Mouse (Mus musculus) layer of hippocampus, postnatal 36 days (tissue): Measurements from ENCODE around the gene Pcsk6. TPM values are rescaled to one million over a fixed set of nuclear protein-coding genes. Genes with fewer than 3 reads are reported as not detected.
A peak's percentile ranks its signal among the peaks of the same experiment; 100 is the strongest.

Experiments
- DNase-seq, 2 experiments: peaks; one replicate each; pipeline ENCODE4 v3.0.0; 2022
- total RNA-seq, 2 experiments: library from RNA; stranded (reverse); gene quantifications; 2 replicates each; pipeline ENCODE4 v1.2.3; 2021

Gene Pcsk6
- total RNA-seq, 2 experiments from 2014 or later = 12.5 to 14.8 TPM

DNA sequence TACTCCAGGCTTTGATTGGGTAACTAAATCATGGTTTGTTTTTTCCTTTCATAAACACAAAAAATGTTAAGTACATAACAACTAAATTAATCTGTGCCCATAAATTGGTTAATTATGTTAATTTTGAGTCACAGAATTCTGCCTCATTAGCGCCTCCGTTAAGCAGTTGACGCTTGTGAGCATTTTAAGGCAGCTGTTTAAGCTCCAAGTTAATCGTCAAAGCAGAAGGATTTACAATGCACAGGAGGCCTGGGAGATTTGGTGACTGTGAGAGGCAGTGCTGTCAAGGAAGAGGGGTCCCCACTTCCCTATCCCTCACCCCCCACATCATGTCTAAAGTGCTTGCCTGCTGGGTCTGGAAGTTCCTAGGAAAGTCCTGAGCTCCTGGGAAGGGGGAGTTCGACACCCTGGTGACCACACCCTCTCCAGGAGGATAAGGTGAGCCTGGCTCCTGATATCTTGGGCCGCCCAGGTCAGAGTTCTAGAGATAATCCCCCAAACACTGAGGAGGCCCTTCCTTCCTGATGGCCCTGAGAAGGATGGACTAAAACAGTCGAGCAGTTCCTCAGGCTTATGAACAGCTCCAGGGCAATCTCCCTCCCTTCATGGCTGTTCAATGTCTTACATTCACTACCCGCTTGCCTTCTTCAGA is 83.9 kb downstream of the Pcsk6 start:
- DNase-seq = no peak

DNA sequence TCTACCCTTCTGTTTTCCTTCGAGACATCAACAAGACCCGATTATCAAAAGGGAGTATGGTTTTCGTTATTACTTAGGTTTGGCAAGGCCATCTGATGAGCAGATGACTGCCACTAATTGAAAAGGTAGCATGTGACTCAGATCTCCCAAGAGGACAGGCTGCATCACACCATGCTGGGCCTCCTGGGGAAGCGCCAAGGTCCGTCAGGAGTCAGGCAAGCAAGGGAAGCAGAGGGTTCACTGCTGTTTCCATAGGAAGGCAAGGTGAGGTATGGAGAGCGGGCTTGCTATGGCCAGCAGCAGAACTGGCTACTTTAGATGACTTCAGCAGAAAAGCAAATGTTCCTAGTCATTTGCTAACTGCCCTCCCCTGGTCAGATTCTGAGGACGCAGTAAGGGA is 84.9 kb downstream of the Pcsk6 start:
- no peak for DNase-seq

DNA sequence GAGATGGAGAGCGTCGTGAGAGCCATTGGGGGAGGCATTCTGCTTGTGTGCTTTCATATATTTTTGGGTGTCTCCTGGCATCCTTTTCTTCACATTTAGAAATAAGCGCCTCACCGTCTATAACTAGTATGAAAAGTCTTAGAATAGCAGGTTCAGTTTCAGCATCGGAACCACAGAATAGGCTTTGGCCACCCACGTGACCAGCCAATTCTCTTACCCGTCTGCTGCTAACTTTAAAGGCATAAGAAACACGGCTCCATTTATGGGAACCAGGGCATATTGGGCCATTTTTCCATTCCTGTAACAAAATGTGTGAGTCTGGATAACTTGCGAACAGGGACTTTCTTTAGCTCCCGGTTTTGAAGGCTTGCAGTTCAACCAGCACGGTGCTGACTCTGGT is 87.4 kb downstream of the Pcsk6 start:
- no peak for DNase-seq

DNA sequence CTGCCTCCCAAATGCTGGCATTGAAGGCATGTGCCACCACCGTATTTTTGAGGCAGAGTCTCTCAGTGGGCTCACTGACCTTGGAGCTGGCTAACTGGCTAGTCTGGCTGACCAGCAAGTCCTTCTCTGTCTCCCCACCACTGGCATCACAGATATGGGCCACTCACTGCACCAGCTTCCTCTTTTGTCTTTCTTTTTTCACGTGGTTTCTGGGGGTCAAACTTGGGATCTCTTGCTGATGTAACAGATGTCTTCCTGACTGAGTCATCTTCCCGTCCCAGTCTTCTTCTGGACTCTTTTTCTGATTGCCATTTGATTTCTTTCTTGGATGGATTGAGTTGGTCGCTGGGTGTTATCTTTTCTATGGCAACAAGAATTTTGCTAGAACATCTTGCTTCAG is 93.0 kb downstream of the Pcsk6 start:
- DNase-seq = no peak

DNA sequence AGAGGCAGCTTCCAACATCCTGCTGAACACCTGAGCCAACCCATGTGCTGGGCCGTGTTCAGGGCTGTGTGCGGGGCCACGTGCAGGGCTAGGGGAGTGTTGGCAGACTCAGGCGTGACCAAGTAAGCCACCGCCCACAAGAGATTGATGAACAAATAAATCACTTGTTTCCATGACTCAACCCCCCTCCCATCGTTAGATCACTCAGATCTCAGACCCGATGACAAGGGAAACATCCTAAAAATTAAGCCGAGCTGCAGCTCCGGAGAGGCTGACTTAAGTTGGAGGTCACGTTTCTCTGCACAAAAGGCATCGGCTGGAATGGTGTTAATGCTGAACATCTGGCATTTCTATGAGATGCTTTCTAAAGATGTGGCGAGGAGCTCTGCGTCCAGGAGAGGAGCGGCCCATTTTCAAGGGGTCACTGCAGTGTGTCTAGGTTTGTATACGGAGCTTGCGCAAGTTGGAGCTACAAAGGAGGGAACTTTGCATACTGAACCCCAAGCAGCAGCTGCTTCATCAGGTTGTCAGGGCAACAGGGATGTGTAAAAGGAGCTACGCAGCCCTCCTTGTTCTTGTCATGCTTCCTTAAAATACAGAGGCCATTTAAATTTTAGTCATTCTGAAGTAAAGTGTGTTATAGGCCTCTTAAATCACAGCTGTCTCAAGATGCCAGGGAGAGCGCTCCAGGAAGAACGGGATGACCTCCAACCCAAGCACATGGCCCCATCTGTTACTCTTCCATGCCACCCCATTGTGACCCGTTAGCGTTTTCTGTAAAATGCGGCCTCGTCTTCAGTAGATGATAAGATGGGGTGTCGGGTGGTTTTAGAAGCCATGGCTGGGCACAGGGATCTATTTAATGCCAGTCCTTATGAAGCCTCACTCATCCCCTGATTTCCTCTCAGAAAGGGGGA is 94.0 kb downstream of the Pcsk6 start:
- peak; percentile 7 to 16 for DNase-seq

DNA sequence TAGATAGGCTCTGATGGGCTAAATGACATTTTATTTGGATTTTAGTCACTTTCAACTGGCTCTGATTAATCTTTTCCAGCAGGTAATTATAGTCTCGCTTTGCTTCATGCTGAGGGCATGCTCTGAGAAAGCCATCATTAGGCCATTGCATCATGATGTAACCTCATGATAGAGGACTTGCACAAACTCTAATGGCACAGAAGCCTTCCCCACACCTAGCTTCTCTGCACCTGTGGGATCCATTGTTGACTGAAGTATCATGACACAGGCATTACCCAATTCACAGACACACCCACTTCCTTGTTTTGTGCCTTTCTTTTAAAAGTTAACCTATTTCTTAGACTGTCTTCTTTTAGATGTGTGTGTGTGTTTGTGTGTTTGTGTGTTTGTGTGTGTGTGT is 95.7 kb downstream of the Pcsk6 start:
- DNase-seq = no peak

DNA sequence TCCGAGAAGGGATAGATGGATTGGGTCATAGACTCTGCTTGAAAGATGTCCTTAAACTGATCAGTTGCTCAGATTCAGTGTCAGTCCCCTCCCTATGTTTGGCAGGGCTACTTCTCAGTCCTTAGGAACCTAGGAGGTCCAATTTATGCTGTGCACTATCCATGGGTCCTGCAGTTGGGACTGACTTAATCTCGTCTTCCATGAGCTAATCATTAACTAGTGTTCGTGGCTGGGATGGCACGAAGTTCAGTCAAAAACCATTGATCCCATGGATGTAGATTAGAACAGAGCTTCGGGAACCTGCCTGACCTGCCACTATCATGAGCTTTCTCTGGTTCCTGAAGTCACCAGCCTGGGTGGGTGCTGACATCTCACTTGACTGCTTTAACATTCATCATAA is 96.6 kb downstream of the Pcsk6 start:
- DNase-seq = no peak

DNA sequence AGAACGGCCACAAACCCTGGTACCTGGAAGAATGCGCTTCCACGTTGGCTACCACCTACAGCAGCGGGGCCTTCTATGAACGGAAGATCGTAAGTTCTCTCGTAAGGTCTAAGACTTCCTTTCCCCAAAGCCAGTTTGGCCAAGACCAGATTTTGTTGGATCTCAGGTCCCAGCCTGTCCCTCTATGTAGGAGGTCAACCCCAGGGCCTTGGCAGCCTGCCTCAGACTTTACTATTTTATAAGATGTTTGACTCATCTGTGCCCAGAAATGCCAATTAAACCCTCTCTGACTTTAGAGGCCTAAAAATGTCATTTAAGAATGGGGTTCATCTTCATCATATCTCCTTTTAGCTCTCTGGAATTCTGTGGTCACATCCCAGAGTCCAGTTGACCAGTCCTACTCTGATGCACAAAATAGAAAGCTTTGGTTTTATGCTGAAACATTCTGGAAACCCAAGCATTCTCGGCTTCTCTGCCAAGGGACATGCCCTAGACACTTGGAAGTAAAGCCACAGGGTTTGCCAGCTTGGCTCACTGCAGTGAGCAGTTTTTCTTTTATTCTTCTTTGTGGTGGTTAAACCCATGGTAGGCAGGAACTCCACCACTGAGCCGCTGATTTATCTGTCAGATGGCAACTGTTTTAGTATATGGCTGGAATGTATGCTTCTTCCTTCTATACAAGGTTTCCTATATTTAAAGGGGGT is 97.8 kb downstream of the Pcsk6 start:
- no peak for DNase-seq

DNA sequence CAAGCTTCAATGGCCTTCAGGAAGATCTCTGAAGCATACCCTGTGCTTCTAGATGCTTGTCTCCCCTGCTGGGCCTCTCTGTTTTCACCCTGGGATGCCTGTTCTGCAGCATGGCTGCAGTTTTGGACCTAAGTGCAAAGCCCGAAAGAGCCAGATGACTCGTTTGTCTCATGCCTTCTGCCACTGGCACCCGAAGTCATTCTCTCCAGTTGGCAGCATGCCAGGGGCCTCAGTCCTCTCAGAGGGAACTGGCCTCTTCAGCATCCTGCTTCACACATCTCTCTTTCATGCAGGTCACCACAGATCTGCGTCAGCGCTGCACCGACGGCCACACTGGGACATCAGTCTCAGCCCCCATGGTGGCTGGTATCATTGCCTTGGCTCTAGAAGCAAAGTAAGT is 101.1 kb downstream of the Pcsk6 start:
- no peak for DNase-seq

DNA sequence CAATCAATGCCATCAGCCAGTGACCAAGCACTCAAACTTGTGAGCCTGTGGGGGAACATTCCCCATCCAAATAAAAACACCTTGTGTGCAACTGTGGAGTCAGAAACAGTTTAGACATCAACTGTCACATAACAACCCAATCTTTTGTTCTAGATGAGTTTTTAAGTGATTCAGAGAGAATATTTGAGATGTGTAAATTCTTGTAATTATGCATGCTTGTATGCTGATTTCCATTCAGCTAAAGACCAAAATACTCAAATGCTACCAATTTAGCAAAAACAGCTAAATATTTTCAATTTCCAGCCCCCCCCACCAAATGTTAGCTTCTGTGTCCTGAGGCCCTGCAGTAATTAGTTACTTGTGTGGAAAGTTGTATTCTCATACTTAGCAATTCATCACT is 102.9 kb downstream of the Pcsk6 start:
- no peak for DNase-seq

DNA sequence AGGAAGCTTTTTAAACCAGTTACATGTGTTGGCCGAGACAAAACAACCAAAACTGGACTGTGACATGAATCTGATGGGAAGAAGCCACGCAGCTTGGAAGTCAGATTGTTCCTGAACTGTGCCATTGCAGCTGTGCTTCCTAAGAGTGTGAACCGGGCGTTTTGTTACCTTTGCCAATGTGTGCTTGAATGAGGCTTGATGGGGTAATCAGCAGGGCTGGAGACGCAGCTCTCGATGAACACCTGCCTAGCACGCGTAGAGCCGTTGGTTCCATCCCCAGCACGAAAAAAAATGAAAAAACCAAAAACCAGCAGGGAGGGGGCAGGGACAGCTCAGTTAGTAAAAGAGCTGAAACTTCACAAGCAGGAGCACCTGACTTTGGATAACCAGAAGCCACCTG is 109.8 kb downstream of the Pcsk6 start:
- no peak for DNase-seq

DNA sequence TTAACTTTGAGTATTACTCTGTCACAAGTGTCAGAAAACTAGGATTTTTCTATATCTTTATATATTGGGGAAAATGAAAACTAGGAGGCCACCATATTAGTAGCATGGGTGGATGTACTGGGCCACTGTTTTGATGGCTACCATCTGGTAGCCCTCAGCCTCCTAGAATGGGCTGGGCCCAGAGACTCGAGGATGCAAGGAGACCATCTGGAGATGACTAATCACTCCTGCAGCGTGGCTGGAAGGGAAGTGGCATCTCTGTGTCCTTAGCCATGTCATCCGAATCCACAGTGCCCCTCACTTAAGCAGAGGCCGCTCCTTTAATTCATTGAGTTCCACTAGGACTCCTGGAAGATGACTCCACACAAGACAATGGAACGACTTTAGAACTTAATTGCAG is 115.8 kb downstream of the Pcsk6 start:
- DNase-seq = no peak

DNA sequence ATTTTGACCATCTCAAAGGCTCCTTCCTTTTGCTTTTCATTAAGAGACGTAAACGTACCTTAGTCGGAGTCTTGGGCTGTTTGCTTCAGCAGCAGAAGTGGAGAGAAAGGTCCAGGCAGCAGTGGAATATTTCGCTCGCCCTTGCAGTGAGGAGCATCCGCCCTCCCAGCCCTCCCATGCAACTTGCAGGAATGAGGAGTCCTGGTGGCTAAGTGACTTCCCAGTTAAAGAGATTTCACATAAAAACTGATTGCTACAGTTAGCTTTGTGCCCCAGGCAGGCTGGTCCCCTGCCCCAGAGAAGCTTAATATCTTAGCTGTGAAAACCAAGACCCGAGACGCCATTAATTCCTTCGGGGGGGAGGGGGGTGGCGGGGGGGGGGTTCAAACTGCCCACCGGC is 116.4 kb downstream of the Pcsk6 start:
- DNase-seq = no peak

DNA sequence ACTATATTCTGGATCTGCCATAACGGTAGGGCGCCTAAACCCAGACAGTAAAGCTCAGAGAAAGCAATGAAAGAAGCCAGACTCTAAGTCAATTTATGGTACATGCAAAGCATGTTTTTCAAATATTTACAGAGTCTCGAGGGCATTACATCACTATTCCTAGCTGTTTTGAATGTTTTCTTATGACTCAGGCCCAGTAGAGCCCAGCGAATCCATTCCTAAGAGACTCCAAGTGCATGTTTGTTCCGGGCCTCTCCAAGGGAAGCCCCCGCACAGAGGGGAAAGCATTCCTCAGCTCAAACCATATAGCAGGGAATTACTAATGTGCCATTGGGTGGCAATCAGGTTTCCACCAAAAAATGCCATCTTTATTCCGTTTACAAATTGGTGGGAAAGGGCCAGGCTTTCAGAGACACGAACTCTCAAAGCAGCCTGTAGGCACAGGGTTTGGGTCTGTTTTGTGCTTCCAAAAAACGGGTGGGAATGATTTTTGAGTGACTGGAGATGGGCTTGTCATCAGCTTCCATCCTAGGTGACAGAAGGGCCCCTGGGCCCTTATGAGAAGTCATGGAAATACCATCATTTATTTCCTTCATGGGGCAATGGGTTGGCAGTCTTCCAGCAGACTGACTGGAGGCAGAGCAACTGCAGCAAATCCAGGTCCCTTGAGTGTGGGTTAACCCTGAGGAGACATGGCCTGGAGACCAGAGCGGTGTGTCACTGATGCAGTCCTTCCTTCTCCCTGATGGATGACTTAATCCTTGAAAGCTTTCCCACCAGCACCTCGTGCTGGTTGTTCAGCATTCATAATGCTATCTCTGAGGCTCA is 117.7 kb downstream of the Pcsk6 start:
- DNase-seq = no peak

DNA sequence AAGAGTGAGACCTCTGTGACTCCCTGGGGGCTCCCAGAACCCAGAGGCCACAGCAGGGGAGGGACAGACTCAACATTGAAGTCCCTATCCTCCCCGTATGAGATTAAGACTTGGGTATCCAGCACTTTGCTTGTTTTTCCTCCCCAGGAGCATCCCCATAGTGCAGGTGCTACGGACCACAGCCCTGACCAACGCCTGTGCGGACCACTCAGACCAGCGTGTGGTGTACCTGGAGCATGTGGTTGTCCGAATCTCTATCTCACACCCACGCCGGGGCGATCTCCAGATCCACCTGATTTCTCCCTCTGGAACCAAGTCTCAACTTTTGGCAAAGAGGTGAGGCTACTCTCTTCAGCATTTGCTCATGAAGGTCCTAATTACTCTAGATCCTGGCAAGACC is 118.5 kb downstream of the Pcsk6 start:
- no peak for DNase-seq

DNA sequence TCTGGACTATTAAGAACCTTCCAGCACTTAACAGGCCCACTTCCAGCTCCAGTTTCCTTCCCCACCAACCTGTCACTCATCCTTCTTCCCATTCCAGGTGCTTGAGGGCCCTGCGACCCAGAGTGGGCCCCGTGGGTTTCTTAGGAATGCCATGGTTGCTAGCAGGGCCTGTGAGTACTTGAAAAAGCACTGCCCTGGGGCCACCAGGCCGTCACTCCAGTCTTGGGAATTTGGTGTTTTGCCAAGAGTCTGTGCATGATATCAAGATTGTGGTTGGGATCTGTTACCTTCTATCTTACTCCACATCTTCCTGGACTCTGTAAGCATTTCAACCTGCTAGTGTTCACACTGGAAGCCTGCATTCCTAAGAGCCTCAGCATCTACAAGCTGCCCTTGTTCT is 120.5 kb downstream of the Pcsk6 start:
- DNase-seq = no peak

DNA sequence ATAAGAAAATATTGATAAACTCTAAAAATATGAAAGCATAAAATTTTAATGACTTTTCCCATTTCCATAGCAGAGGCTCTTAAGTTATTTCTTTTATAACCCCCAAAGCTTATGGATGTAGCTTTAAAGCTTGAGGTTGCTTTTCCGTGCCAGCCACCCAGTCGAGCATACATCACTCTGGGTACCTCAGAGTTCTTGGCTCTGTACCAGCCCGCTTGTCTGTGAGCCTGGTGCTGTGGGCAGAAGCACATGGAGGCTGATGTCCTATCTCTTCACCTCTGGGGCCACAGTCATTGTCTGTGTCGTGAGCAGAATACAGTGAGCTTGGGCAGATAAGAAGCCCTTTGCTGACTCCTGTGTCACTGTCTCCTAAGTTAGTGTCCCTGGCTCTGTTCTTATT is 126.7 kb downstream of the Pcsk6 start:
- no peak for DNase-seq

DNA sequence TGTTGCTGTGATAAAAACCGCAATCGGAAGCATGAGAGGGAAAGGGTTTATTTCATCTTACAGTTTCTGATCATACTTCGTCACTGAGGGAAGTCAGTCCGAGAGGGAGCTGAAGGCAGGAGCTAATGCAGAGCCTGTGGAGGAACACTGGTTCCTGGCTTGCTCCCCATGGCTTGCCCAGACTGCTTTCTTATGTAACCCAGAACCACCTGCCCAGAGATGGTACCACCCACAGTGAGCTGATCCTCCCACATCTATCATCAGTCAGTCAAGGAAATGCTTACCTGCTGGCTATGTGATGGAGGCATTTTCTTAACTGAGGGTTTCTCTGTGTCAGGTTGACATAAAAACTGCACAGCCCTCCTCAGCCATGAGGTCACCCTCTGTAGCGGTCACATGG is 127.2 kb downstream of the Pcsk6 start:
- no peak for DNase-seq

DNA sequence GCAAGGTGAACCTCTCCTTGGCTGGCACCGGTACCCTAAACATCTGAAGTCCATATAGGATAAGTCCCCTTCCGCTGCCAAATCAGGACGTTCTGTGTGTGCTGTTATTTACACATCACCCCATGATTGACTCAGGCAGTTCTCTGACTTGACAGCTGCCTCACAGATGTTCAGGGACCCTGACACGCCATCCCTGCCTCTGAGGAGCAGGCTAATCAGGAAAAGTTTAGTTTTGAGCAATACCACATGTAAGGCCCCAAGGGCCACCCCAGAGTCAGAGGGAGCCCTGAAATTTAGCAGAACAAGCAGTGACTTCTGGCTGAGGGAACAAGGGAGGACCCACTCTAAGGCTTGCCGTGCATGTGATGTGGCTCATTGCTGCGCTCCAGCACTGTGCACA is 130.8 kb downstream of the Pcsk6 start:
- DNase-seq = no peak

DNA sequence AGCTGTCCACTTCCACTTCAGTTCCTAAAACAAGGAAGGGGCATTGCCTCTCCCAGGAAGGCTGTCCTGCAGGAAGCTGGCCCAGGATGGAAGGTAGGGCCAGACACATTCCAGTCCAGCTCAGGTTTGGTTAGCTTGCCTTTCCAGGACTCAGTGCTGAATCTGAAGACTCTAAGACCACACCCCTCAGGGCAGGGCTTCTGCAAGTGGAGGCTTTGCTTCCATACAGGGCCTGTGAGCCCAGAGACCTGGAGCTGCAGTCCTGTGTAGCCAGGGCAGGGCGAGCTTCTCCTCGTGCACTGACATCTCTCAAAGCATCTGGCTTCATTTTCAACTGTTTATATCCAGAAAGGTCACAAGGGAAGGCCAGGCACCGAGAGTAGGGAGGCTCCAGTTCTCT is 131.9 kb downstream of the Pcsk6 start:
- DNase-seq = no peak

DNA sequence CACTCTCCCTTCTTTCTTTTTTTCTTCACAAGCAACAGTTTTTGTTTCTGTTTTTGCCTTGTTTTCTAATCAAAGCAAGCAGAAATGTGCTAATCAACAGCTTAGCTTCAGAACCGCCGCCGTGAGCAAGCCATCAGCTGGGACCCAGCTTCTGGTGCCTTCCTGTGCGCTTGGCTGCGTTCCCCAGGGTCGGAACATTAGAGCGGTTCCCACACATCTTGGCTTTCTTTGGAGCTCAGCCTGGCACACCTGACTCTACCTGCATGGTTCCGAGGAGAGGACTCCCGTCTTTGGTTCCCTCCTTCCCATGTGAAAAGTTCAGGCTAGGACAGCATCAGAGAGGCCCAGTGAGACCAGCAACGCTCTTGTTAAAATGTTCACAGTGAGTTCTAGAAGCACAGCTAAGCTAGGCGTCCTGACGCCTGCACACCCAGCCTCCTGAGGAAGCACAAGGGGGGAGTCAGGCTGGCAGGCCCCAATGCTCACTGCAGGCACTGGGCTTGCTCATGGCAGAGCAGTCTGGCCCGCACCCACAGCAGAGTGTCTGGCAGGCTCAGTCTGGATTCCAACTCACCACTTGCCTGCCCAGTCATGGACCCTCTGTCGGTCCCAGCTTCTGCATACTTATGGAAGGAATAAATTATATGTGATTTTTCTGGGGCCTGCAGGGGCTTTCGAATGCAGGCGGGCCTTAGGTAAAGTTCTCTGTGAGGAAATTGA is 139.7 kb downstream of the Pcsk6 start:
- DNase-seq = no peak

DNA sequence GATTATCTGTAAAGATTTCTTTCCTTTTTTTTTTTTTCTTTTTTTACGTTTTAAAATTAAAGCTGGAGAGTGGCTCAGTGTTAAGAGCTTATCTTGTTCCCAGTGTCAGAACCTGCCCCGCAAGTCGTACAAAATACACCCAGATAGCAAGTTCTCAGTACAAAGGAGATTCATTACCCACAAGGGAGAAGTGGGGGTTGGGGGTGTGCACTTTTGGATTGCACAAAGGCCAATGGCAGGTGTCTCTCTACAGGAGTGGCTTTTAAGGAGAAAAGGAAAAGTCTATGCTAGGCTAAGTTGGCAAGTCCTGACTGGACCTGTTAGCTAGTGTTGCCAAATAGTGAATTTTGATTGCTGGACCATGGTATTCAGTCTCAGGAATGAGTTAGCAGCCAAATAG is 140.3 kb downstream of the Pcsk6 start:
- DNase-seq = no peak
